Mouse (Mus musculus) liver, embryonic 14 days (tissue): ENCODE measurements around the gene Gm13199. TPM values are rescaled to one million over a fixed set of nuclear protein-coding genes. Genes with fewer than 3 reads are reported as not detected.

ENCODE experiments used
- polyA plus RNA-seq: library from polyadenylated mRNA; depleted of rRNA; stranded (reverse); fragments of >200 nt; gene quantifications from 2 replicates; pipeline ENCODE4 v1.2.3, GENCODE M21; 2012; rRNA removed

Gm13199 gene
- polyA plus RNA-seq = 0.73 and 0.74 TPM in 2 replicates

DNA sequence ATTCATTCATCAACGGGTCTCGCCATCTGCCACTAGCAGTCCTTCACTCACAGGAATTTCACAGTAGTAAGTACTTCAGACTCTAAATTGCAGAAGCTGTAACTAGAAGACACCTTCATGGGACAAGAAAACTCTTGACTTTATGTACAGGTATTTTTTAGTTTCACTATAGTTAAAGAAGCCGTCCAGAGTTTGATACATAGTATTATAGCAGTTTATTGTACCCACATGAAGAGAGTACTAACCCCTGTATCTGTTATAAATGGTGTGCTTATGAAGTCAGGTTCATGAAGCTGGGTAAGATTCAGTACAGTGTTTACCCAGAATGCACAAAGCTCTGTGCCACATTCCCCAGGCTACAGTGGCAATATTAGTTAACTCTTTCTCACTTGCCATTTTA is at the start of gene Gm13199:
Gene Gm13199 (minus strand): TSS at position 101 of the 400 bp plus-strand sequence.

GRCm38 (mm10) chr2:5894843-5895570 is 32.3 kb upstream of the Gm13199 start, which contains the start of gene Sec61a2:
Sec61a2 (minus strand) TSS chr2:5895432.

DNA sequence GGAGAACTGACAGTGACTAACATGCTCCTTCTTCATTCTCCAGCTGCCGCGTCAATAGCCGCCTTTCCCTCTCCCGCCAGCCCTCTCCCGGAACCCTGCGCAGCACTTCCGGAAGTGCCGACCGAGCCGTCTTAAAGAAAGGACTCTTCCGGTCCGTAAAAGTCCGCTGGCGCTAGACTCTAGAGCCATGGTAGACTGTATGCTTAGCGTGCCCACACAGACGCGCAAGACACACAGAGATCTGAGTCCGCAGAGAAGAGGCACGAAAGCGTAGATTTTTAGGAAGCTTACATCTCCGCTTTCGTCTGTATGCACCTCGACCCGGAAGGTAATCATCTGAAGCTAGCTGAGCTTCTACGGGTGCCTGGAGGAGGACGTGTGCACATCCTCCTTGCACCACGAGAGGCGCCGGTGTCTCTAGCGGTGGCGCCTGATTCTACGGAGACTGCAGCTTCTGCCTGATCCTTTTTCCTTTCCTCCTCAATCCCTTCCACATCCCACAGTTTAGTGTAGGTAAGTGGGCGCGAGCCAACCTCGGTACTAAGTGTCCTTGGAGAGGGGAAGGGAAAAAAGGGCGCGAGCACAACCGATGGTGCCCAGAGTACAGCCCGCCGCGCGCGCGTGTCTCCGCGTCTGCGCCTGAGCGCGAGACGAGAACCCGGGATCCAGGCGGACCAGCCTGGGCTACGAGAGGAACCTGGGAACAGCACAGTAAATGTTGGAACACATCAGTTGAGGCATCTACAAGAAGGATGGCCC is 17.7 kb downstream of the Gm13199 start, which contains the start of the genes Nudt5 and Cdc123:
Gene Nudt5 (plus strand): TSS at position 147 of the 759 bp plus-strand sequence.
Gene Cdc123 (minus strand): TSS at position 292 of the 759 bp plus-strand sequence.

Other genes starting within 250 kb of the Gm13199 start
- 0.60 and 0.81 TPM in 2 replicates for gene Camk1d, start 148.4 kb downstream of the Gm13199 start, polyA plus RNA-seq
- 18.0 and 22.4 TPM in 2 replicates for gene Nudt5, start 17.9 kb downstream of the Gm13199 start, polyA plus RNA-seq
- gene Cdc123, start 17.8 kb downstream of the Gm13199 start, polyA plus RNA-seq = 97.1 and 113 TPM in 2 replicates
- 18.7 and 20.0 TPM in 2 replicates for gene Sec61a2, start 32.5 kb upstream of the Gm13199 start, polyA plus RNA-seq
- 2.5 and 2.8 TPM in 2 replicates for gene Dhtkd1, start 79.9 kb upstream of the Gm13199 start, polyA plus RNA-seq
- 8.1 and 8.2 TPM in 2 replicates for gene Upf2, start 88.5 kb upstream of the Gm13199 start, polyA plus RNA-seq